Mouse (Mus musculus) intestine, postnatal 0 days (tissue): ENCODE data around the gene BC037034. TPM values are rescaled to one million over a fixed set of nuclear protein-coding genes. Genes with fewer than 3 reads are reported as not detected.

Source experiments
- ATAC-seq: fragments of 200-750 bp; cut with Nextera tagmentation; 2 replicates; pipeline ENCODE4 v1.8.0; 2017; ENCODE audit warnings: mild to moderate bottlenecking, moderate TSS enrichment, moderate library complexity
- H3K27ac ChIP-seq: fragments of 300-500 bp; sonication (generic); 2 replicates; pipeline ENCODE4 v1.5.1; 2014; ENCODE audit warnings: mild to moderate bottlenecking, low read depth, low read length, moderate library complexity
- H3K27me3 ChIP-seq: fragments of 300-500 bp; sonication (generic); replicated peaks from 2 replicates; pipeline ENCODE4 v1.6.1; 2014; ENCODE audit warnings: low read length, mixed read lengths; ENCODE audit not compliant: control insufficient read depth, insufficient read depth
- H3K36me3 ChIP-seq: fragments of 300-500 bp; sonication (generic); 2 replicates; pipeline ENCODE4 v1.6.1; 2014; ENCODE audit warnings: mild to moderate bottlenecking, moderate library complexity; ENCODE audit not compliant: control insufficient read depth, insufficient read depth
- H3K4me1 ChIP-seq: fragments of 300-500 bp; sonication (generic); replicated peaks from 2 replicates; pipeline ENCODE4 v1.6.1; 2014; ENCODE audit warnings: antibody characterized with exemption, low read length, mixed read lengths; ENCODE audit not compliant: control insufficient read depth, insufficient read depth
- H3K4me2 ChIP-seq: fragments of 300-500 bp; sonication (generic); replicated peaks from 2 replicates; pipeline ENCODE4 v1.6.1; 2014; ENCODE audit warnings: low read depth, mild to moderate bottlenecking, moderate library complexity
- H3K4me3 ChIP-seq: fragments of 300-500 bp; sonication (generic); 2 replicates; pipeline ENCODE4 v1.5.1; 2014; ENCODE audit warnings: low read depth, low read length
- H3K9ac ChIP-seq: fragments of 300-500 bp; sonication (generic); 2 replicates; pipeline ENCODE4 v1.6.1; 2014; ENCODE audit warnings: mild to moderate bottlenecking, low read depth, low read length
- H3K9me3 ChIP-seq: fragments of 300-500 bp; sonication (generic); 2 replicates; pipeline ENCODE4 v1.6.1; 2016; ENCODE audit warnings: mixed run types; ENCODE audit not compliant: control insufficient read depth
- CTCF ChIP-seq: sonication (generic); IDR thresholded peaks from 2 replicates; pipeline ENCODE4 v1.5.1; 2016; ENCODE audit warnings: low read depth, mild to moderate bottlenecking, control low read depth, antibody characterized with exemption, moderate library complexity
- WGBS: fragments of 180-500 bp; shearing (Covaris S2); extraction: QIAGEN DNeasy Blood & Tissue Kit; methylation state at CpG from one replicate; pipeline ENCODE4 v1.1.7; 2014; 5-methylcytosine and 5-hydroxymethylcytosine counted together
- polyA plus RNA-seq: library from polyadenylated mRNA; unstranded; fragments of >200 nt; fragmentation: Nextera tagmentation; extraction: Ambion mirVana; gene quantifications from 2 replicates; pipeline ENCODE4 v1.2.1, GENCODE M21; 2015

BC037034 gene
- polyA plus RNA-seq, 1 experiment from 2014 or later, result 4.8 TPM

DNA sequence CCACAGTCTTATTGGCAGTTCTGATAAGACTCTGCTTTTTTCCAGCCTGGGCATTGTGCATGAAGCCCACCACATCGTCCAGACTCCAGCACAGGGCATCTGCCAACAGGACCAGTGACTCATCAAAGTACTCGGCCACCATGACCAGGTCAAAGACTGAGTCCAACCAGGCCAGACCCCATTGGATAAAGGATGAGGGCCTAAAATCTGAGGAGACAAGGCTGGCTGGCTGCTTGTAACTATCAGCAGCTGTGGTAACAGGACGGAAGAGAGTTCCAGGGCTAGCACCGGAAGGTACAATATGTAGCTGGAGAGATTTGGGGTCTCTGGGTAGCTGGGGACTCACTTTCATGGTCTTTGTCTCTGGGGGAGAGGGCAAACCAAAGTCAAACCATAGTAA is 1.9 kb upstream of the BC037034 start:
- 96% methylated on average over 4 of the region's 4 CpGs for WGBS
- no peak overlapping the region for H3K9ac ChIP-seq
- no peak overlapping the region for H3K27ac ChIP-seq
- H3K4me2 ChIP-seq, result no peak overlapping the region
- H3K4me3 ChIP-seq, result no peak overlapping the region
- no peaks in the 10 kb centered on the region for H3K27me3 ChIP-seq
- H3K4me1 ChIP-seq, result 0 out of 2 replicates have a peak, but pooled peaks cover 4% of the 10 kb centered on the region
- H3K9me3 ChIP-seq, result no peaks in the 10 kb centered on the region
- no peak for TF ChIP-seq CTCF
- ATAC-seq, result no peak
- peaks cover 14% of the 10 kb centered on the region for H3K36me3 ChIP-seq

DNA sequence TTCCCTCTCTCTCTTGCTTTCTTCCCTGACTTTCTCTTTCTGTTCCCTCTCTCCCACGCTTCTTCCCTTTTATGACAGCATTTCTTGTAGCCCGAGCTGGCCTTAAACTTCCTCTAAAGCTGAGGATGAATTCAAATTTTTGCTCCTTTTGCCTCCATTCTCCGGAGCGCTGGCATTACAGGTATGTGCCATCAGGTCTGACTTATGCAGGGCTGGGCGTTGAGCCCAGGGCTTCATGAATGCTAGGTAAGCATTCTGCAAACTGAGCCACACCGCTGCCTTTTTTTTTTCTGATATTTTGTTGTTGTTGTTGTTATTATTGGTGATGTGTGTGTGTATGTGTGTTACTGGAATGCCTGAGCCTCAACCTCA is 360 bp upstream of the BC037034 start:
- no peaks in the 10 kb centered on the region for H3K27me3 ChIP-seq
- no peak overlapping the region for H3K27ac ChIP-seq
- H3K4me2 ChIP-seq, result peak overlapping the region; percentile 96
- WGBS, result 10% methylated on average over 6 of the region's 6 CpGs
- no peak for ATAC-seq
- no peak for TF ChIP-seq CTCF
- H3K4me1 ChIP-seq, result 0 out of 2 replicates have a peak, but pooled peaks cover 4% of the 10 kb centered on the region
- H3K36me3 ChIP-seq, result peaks cover 27% of the 10 kb centered on the region
- H3K9me3 ChIP-seq, result no peaks in the 10 kb centered on the region
- peak overlapping the region; percentile 82 for H3K4me3 ChIP-seq
- H3K9ac ChIP-seq, result peak overlapping the region; percentile 92

DNA sequence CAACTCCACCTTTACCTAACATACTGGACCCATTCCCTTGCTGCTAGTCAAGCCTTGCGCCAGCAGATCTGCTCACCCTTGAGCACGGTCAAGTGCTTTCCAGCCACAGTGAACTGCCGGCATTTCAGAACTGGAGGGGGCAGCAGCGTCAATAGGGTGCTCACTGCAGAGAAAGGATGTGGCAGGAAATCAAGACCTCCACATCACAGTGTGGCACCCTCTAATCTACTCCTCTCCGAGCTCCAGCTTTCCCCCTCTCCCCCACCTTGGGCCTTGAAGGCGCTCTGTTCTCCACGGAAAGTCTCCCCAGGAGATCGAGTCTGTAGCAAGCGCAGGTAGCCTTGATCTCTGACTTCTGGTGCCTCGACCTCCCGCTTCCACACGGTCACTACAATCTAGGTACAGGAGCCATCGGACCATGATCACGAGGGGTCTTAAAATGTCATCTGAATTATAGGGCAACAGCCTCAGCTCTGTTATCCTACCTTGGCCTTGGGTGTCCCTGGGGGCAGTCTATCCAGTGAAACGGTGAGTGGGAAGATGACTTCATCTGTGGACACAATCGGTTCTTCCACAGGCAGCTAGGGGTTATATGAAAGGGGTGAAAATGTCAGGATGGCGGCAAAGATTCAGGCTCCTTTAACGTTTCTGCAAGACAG is 1.1 kb downstream of the BC037034 start:
- peak overlapping the region; percentile 82 for H3K4me3 ChIP-seq
- WGBS, result 59% methylated on average over 18 of the region's 18 CpGs
- no peaks in the 10 kb centered on the region for H3K27me3 ChIP-seq
- no peak for ATAC-seq
- H3K36me3 ChIP-seq, result peaks cover 32% of the 10 kb centered on the region
- peak overlapping the region; percentile 96 for H3K4me2 ChIP-seq
- peak overlapping the region; percentile 92 for H3K9ac ChIP-seq
- H3K9me3 ChIP-seq, result no peaks in the 10 kb centered on the region
- no peak overlapping the region; the same call in 1 of the 2 replicates for H3K27ac ChIP-seq
- H3K4me1 ChIP-seq, result 0 out of 2 replicates have a peak, but pooled peaks cover 4% of the 10 kb centered on the region
- TF ChIP-seq CTCF, result no peak; the same call in 1 of the 2 replicates

DNA sequence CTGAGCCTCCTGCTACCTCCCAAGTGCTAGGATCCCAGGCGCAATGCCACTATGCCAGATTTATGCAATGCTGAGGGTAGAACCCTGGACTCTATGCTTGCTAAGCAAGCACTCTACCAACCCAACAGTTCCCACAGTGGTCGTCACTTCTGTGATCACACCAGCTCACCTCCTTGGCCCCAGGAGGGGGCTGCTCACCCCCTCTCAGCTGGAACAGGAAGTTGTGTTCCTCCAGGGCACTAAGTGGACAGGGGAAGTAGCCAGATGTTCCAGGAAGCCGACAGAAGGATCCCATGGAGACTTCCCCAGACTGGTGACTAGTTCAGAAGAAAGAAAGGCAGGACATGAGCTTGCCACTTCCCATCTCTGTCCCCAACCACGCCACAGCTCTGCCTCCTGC is 1.8 kb downstream of the BC037034 start:
- Histone ChIP-seq H3K4me1 (0 out of 2 replicates have a peak, but pooled peaks cover 4% of the 10 kb centered on the region), H3K36me3 (peaks cover 32% of the 10 kb centered on the region), H3K27me3 (no peaks in the 10 kb centered on the region), H3K9ac (peak overlapping the region; percentile 11; the same call in 1 of the 2 replicates), H3K27ac (no peak overlapping the region), H3K4me2 (no peak overlapping the region), H3K9me3 (no peaks in the 10 kb centered on the region), H3K4me3 (no peak overlapping the region)
- WGBS, result 65% methylated on average over 4 of the region's 4 CpGs
- ATAC-seq, result no peak
- no peak for TF ChIP-seq CTCF

DNA sequence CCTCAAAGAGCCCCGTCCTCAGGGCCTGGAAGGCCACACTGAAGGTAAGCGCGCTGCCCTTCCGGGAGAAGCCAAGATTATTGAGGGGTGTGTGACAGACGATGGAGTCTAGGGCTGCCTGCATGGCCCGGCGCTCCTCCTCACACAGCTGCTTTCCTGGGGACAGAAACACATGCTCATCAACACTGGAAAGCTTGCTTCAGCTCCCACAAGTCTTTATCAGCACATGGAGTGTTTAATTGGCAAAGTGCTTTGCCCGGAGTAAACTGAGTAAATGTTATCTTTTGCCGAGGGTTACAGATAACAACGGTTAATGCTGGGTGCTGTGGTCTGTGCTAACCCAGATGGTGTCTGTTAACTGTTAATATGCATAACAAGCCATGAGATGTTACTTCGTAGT is 3.0 kb downstream of the BC037034 start:
- no peak overlapping the region for H3K9ac ChIP-seq
- no peak overlapping the region for H3K4me3 ChIP-seq
- no peak overlapping the region for H3K4me2 ChIP-seq
- H3K9me3 ChIP-seq, result no peaks in the 10 kb centered on the region
- no peaks in the 10 kb centered on the region for H3K27me3 ChIP-seq
- TF ChIP-seq CTCF, result no peak
- WGBS, result 59% methylated on average over 11 of the region's 11 CpGs
- 0 out of 2 replicates have a peak, but pooled peaks cover 8% of the 10 kb centered on the region for H3K4me1 ChIP-seq
- peaks cover 32% of the 10 kb centered on the region for H3K36me3 ChIP-seq
- 0 out of 2 replicates have a peak overlapping the region, but pooled peaks have one; percentile 28 for H3K27ac ChIP-seq
- ATAC-seq, result no peak

DNA sequence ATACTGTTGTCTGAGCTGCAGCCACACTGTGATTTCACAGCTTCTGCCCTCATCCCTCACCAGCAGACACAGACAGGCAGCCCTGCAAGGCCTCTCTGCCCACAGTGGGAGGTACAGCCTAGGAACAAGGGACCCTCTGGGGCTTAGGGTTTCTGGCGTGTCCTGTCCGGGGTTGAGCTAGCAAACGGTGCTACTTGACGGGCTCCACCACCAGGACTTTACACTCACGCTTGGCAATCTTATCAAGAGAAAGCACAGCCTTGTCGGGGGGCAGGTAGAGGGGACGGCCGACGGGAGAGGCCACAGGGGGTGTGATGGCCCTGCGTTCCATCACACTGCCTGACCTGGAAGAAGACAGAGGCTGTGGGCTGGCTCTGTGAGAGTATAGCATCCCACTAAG is 3.8 kb downstream of the BC037034 start:
- H3K27ac ChIP-seq, result peak overlapping the region; percentile 28; the same call in 1 of the 2 replicates
- H3K4me2 ChIP-seq, result no peak overlapping the region
- no peak overlapping the region for H3K4me3 ChIP-seq
- no peak for ATAC-seq
- no peak for TF ChIP-seq CTCF
- H3K36me3 ChIP-seq, result peaks cover 32% of the 10 kb centered on the region
- H3K27me3 ChIP-seq, result no peaks in the 10 kb centered on the region
- 0 out of 2 replicates have a peak, but pooled peaks cover 8% of the 10 kb centered on the region for H3K4me1 ChIP-seq
- no peaks in the 10 kb centered on the region for H3K9me3 ChIP-seq
- no peak overlapping the region for H3K9ac ChIP-seq
- 58% methylated on average over 10 of the region's 10 CpGs for WGBS
